Mouse (Mus musculus) cerebellum, adult 2 months (tissue): ENCODE results near the gene Pmpca.

ENCODE experiments used
- CTCF ChIP-seq: fragments of 200-500 bp; IDR thresholded peaks from 2 replicates; pipeline ENCODE4 v1.5.1; 2011; ENCODE audit warnings: low read depth, mild to moderate bottlenecking, control low read depth, low read length, moderate library complexity, borderline replicate concordance; ENCODE audit not compliant: insufficient read depth
- POLR2A ChIP-seq: fragments of 200-500 bp; IDR thresholded peaks from 2 replicates; pipeline ENCODE4 v1.6.1; 2011; ENCODE audit warnings: low read length, control low read depth, borderline replicate concordance; ENCODE audit not compliant: insufficient read depth

- TF ChIP-seq POLR2A (peak; percentile 41; the same call in 1 of the 2 replicates), CTCF (peak; percentile 60; the same call in 1 of the 2 replicates)
These were observed 37.5 kb upstream of the Pmpca start, which contains the start of gene Dnlz for GRCm38 (mm10) chr2:26351358-26352290.
